Mouse (Mus musculus) liver, embryonic 13.5 days (tissue): ENCODE data around the gene Dll1. TPM values are rescaled to one million over a fixed set of nuclear protein-coding genes. Genes with fewer than 3 reads are reported as not detected.

Experiments used
- ATAC-seq: fragments of 200-750 bp; cut with Nextera tagmentation; 2 replicates; pipeline ENCODE4 v1.8.0; 2017; ENCODE audit warnings: low read depth, mild to moderate bottlenecking, moderate number of reproducible peaks, moderate library complexity
- DNase-seq: peaks from one replicate; pipeline ENCODE4 v3.0.0; 2022
- H3K27ac ChIP-seq: fragments of 300-500 bp; sonication (generic); 2 replicates; pipeline ENCODE4 v1.5.1; 2015; ENCODE audit warnings: moderate library complexity, mild to moderate bottlenecking, inconsistent platforms
- H3K27me3 ChIP-seq: fragments of 300-500 bp; sonication (generic); 2 replicates; pipeline ENCODE4 v1.6.1; 2015; ENCODE audit warnings: mild to moderate bottlenecking, inconsistent platforms
- H3K36me3 ChIP-seq: fragments of 300-500 bp; sonication (generic); 2 replicates; pipeline ENCODE4 v1.6.1; 2015; ENCODE audit warnings: mild to moderate bottlenecking, inconsistent platforms
- H3K4me1 ChIP-seq: fragments of 300-500 bp; sonication (generic); replicated peaks from 2 replicates; pipeline ENCODE4 v1.6.1; 2015; ENCODE audit warnings: inconsistent platforms
- H3K4me2 ChIP-seq: fragments of 300-500 bp; sonication (generic); 2 replicates; pipeline ENCODE4 v1.6.1; 2015; ENCODE audit warnings: inconsistent platforms, mild to moderate bottlenecking, moderate library complexity
- H3K4me3 ChIP-seq: fragments of 300-500 bp; sonication (generic); replicated peaks from 2 replicates; pipeline ENCODE4 v1.5.1; 2015; ENCODE audit warnings: mild to moderate bottlenecking, inconsistent platforms
- H3K9ac ChIP-seq: fragments of 300-500 bp; sonication (generic); 2 replicates; pipeline ENCODE4 v1.6.1; 2015; ENCODE audit warnings: mild to moderate bottlenecking, inconsistent platforms
- H3K9me3 ChIP-seq: fragments of 300-500 bp; sonication (generic); replicated peaks from 2 replicates; pipeline ENCODE4 v1.6.1; 2016; ENCODE audit warnings: inconsistent platforms
- WGBS: fragments of 180-500 bp; shearing (Covaris S2); methylation state at CpG from one replicate; pipeline ENCODE4 v1.1.7; 2015; ENCODE audit not compliant: insufficient replicate concordance; 5-methylcytosine and 5-hydroxymethylcytosine counted together
- polyA plus RNA-seq: library from polyadenylated mRNA; unstranded; fragments of >200 nt; fragmentation: Nextera tagmentation; extraction: Ambion mirVana; gene quantifications from 2 replicates; pipeline ENCODE4 v1.2.1, GENCODE M21; 2015

Dll1 gene
- polyA plus RNA-seq, 1 experiment from 2014 or later = 1.3 TPM

- Histone ChIP-seq H3K27me3 (no peaks in the 10 kb centered on the region), H3K27ac (no peak overlapping the region), H3K9me3 (no peaks in the 10 kb centered on the region), H3K4me3 (no peak overlapping the region), H3K36me3 (no peaks in the 10 kb centered on the region), H3K9ac (no peak overlapping the region), H3K4me2 (no peak overlapping the region), H3K4me1 (no peaks in the 10 kb centered on the region)
- DNase-seq = no peak
- WGBS = 63% methylated on average over 9 of the region's 9 CpGs
- no peak for ATAC-seq
Measured at GRCm38 (mm10) chr17:15323191-15323834, 53.4 kb downstream of the Dll1 start.

Other genes with a start within 250 kb of the Dll1 start
- 6.3 and 7.3 TPM in 2 replicates for gene Fam120b, start 19.3 kb upstream of the Dll1 start, polyA plus RNA-seq
- gene Psmb1, start 122.9 kb upstream of the Dll1 start, polyA plus RNA-seq = 177 and 180 TPM in 2 replicates
- gene Tbp, start 123.0 kb upstream of the Dll1 start, polyA plus RNA-seq = 21.8 and 26.4 TPM in 2 replicates
- 31.9 and 35.4 TPM in 2 replicates for gene Pdcd2, start 150.4 kb upstream of the Dll1 start, polyA plus RNA-seq
- gene Prdm9, start 187.5 kb upstream of the Dll1 start, polyA plus RNA-seq = 0.51 and 0.55 TPM in 2 replicates